In genomic region chr8:125431321-125431720, GRCm38 (mm10) we compare ENCODE assay signal across 11 mouse cellular contexts.
DNase-seq lines count a peak whose midpoint lies in the region; ATAC-seq and TF ChIP-seq lines count a peak whose summit lies in the region.
"Had no signal": no experiment of that assay in that cellular context is flagged by ENCODE, and none has a peak within 500 bp of the region (broad histone marks: within the 10 kb centered on the region; RNA-seq: fewer than 3 reads in every experiment).

No protein-coding gene starts in this region.

- H3K9me3 ChIP-seq in lung, postnatal 0 days (ENCODE audit: low read length) = no peaks in the 10 kb centered on the region
- H3K9me3 ChIP-seq in heart, postnatal 0 days (replicated peaks; ENCODE audit: control insufficient read depth, low read length) = no peaks in the 10 kb centered on the region
- H3K9me3 ChIP-seq in hindbrain, embryonic 10.5 days = no peaks in the 10 kb centered on the region
- no peaks in the 10 kb centered on the region for H3K9me3 ChIP-seq in forebrain, embryonic 14.5 days (replicated peaks; ENCODE audit: control insufficient read depth, low read length)
- H3K9me3 ChIP-seq: embryonic facial prominence, embryonic 12.5 days had no signal

- H3K27me3 ChIP-seq in lung, postnatal 0 days (replicated peaks; ENCODE audit: insufficient read depth, low read length) = no peaks in the 10 kb centered on the region
- no peaks in the 10 kb centered on the region for H3K27me3 ChIP-seq in heart, postnatal 0 days (ENCODE audit: control insufficient read depth, insufficient read depth, low read length)
- peaks cover 24% of the 10 kb centered on the region for H3K27me3 ChIP-seq in hindbrain, embryonic 10.5 days (ENCODE audit: insufficient read depth, poor library complexity, severe bottlenecking)
- H3K27me3 ChIP-seq in forebrain, embryonic 14.5 days (replicated peaks; ENCODE audit: control insufficient read depth, insufficient read depth, low read length) = no peaks in the 10 kb centered on the region
- H3K27me3 ChIP-seq: embryonic facial prominence, embryonic 12.5 days had no signal

- no peak overlapping the region for H3K9ac ChIP-seq in lung, postnatal 0 days (replicated peaks; ENCODE audit: low read depth)
- H3K9ac ChIP-seq in heart, postnatal 0 days (replicated peaks; ENCODE audit: low read depth, low read length) = no peak overlapping the region
- H3K9ac ChIP-seq in forebrain, embryonic 14.5 days (ENCODE audit: low read length) = no peak overlapping the region
- H3K9ac ChIP-seq: embryonic facial prominence, embryonic 12.5 days had no signal

- H3K4me1 ChIP-seq in lung, postnatal 0 days (ENCODE audit: insufficient read depth, low read depth, low read length) = no peaks in the 10 kb centered on the region
- peaks cover 11% of the 10 kb centered on the region for H3K4me1 ChIP-seq in heart, postnatal 0 days (ENCODE audit: control insufficient read depth, insufficient read depth)
- H3K4me1 ChIP-seq in hindbrain, embryonic 10.5 days (replicated peaks) = peaks cover 69% of the 10 kb centered on the region
- H3K4me1 ChIP-seq in forebrain, embryonic 14.5 days (ENCODE audit: control insufficient read depth, insufficient read depth, low read length) = peaks cover 18% of the 10 kb centered on the region

- ATAC-seq in lung, postnatal 0 days = peak; percentile 63
- ATAC-seq in heart, postnatal 0 days (ENCODE audit: insufficient read depth, low read depth) = peak; percentile 74
- no peak for ATAC-seq in forebrain, embryonic 14.5 days

- WGBS in lung, postnatal 0 days = 44% methylated on average over 3 of the region's 3 CpGs
- WGBS in heart, postnatal 0 days = 63% methylated on average over 3 of the region's 3 CpGs
- WGBS in hindbrain, embryonic 10.5 days = 69% methylated on average over 3 of the region's 3 CpGs
- WGBS in forebrain, embryonic 14.5 days = 87% methylated on average over 3 of the region's 3 CpGs

- peak; percentile 57 for DNase-seq in embryo, embryonic 10 days (ENCODE audit: low spot score)
- DNase-seq in embryo, embryonic 11 days = no peak
- peak; percentile 39 for DNase-seq in lung, postnatal 0 days (ENCODE audit: low spot score)
- DNase-seq in lung, postnatal 25 days (ENCODE audit: low spot score) = no peak
- peak; percentile 43 for DNase-seq in heart, postnatal 0 days (ENCODE audit: low spot score)
- peak; percentile 70 for DNase-seq in skeletal muscle tissue, adult 2 months (ENCODE audit: low read depth, low spot score)
- DNase-seq in hindbrain, embryonic 10.5 days (ENCODE audit: low spot score) = no peak
- no peak for DNase-seq in forebrain, embryonic 14.5 days (ENCODE audit: low spot score)
- DNase-seq: B cell, adult 2 months; kidney, postnatal 10 days had no signal

- no peak for TF ChIP-seq CTCF in lung, postnatal 0 days (IDR thresholded peaks at IDR 0.05)
- TF ChIP-seq CTCF in heart, postnatal 0 days (IDR thresholded peaks at IDR 0.05; ENCODE audit: low read depth) = no peak

- H3K4me3 ChIP-seq in lung, postnatal 0 days (ENCODE audit: low read depth, low read length) = no peak overlapping the region
- H3K4me3 ChIP-seq in heart, postnatal 0 days (ENCODE audit: low read depth, low read length) = no peak overlapping the region
- H3K4me3 ChIP-seq in hindbrain, embryonic 10.5 days = no peak overlapping the region
- H3K4me3 ChIP-seq in forebrain, embryonic 14.5 days (ENCODE audit: low read depth, low read length) = no peak overlapping the region
- H3K4me3 ChIP-seq: embryonic facial prominence, embryonic 12.5 days had no signal

- TF ChIP-seq EP300 in lung, postnatal 0 days (IDR thresholded peaks at IDR 0.05) = no peak
- no peak for TF ChIP-seq EP300 in heart, postnatal 0 days (IDR thresholded peaks at IDR 0.05; ENCODE audit: low read depth)

- H3K36me3 ChIP-seq in lung, postnatal 0 days (ENCODE audit: insufficient read depth, low read length) = peaks cover 7% of the 10 kb centered on the region; the same call in 1 of the 2 replicates
- peaks cover 42% of the 10 kb centered on the region for H3K36me3 ChIP-seq in heart, postnatal 0 days (replicated peaks; ENCODE audit: control insufficient read depth, insufficient read depth, low read length)
- peaks cover 51% of the 10 kb centered on the region for H3K36me3 ChIP-seq in hindbrain, embryonic 10.5 days
- peaks cover 33% of the 10 kb centered on the region for H3K36me3 ChIP-seq in forebrain, embryonic 14.5 days (ENCODE audit: control insufficient read depth, insufficient read depth, low read length)

- H3K27ac ChIP-seq in lung, postnatal 0 days (ENCODE audit: low read length) = no peak overlapping the region
- no peak overlapping the region for H3K27ac ChIP-seq in heart, postnatal 0 days (ENCODE audit: low read depth)
- no peak overlapping the region for H3K27ac ChIP-seq in hindbrain, embryonic 10.5 days
- H3K27ac ChIP-seq in forebrain, embryonic 14.5 days (ENCODE audit: low read depth, low read length) = no peak overlapping the region
- H3K27ac ChIP-seq: embryonic facial prominence, embryonic 12.5 days had no signal

- H3K4me2 ChIP-seq in lung, postnatal 0 days (replicated peaks; ENCODE audit: low read depth, low read length) = no peak overlapping the region
- no peak overlapping the region for H3K4me2 ChIP-seq in heart, postnatal 0 days (ENCODE audit: low read depth, low read length)
- H3K4me2 ChIP-seq in forebrain, embryonic 14.5 days (ENCODE audit: low read length) = no peak overlapping the region
- H3K4me2 ChIP-seq: embryonic facial prominence, embryonic 12.5 days had no signal

Comparison
In these comparisons a context has a peak if more than half of its experiments do, and no peak if none do; other contexts are left out.
1. DNase-seq: peak in embryo, embryonic 10 days (single experiment), lung, postnatal 0 days (single experiment), heart, postnatal 0 days (single experiment) and skeletal muscle tissue, adult 2 months (single experiment); none in embryo, embryonic 11 days (single experiment), lung, postnatal 25 days (single experiment), hindbrain, embryonic 10.5 days (single experiment) and forebrain, embryonic 14.5 days (single experiment).